Mouse (Mus musculus) neural tube, embryonic 13.5 days (tissue): ENCODE results near the gene Kcnab3. TPM values are rescaled to one million over a fixed set of nuclear protein-coding genes. Genes with fewer than 3 reads are reported as not detected.

Experiments used
- ATAC-seq: fragments of 200-750 bp; cut with Nextera tagmentation; 2 replicates; pipeline ENCODE4 v1.8.0; 2017; ENCODE audit warnings: low read depth, mild to moderate bottlenecking, moderate TSS enrichment, moderate library complexity
- H3K27ac ChIP-seq: fragments of 300-500 bp; sonication (generic); replicated peaks from 2 replicates; pipeline ENCODE4 v1.5.1; 2015; ENCODE audit warnings: moderate library complexity, mild to moderate bottlenecking, inconsistent platforms
- H3K27me3 ChIP-seq: fragments of 300-500 bp; sonication (generic); 2 replicates; pipeline ENCODE4 v1.6.1; 2015; ENCODE audit warnings: mild to moderate bottlenecking, inconsistent platforms
- H3K36me3 ChIP-seq: fragments of 300-500 bp; sonication (generic); 2 replicates; pipeline ENCODE4 v1.6.1; 2015; ENCODE audit warnings: mild to moderate bottlenecking, inconsistent platforms
- H3K4me1 ChIP-seq: fragments of 300-500 bp; sonication (generic); replicated peaks from 2 replicates; pipeline ENCODE4 v1.6.1; 2015; ENCODE audit warnings: inconsistent platforms
- H3K4me2 ChIP-seq: fragments of 300-500 bp; sonication (generic); 2 replicates; pipeline ENCODE4 v1.6.1; 2015; ENCODE audit warnings: inconsistent platforms, mild to moderate bottlenecking, moderate library complexity
- H3K4me3 ChIP-seq: fragments of 300-500 bp; sonication (generic); 2 replicates; pipeline ENCODE4 v1.5.1; 2015; ENCODE audit warnings: mild to moderate bottlenecking, inconsistent platforms
- H3K9ac ChIP-seq: fragments of 300-500 bp; sonication (generic); 2 replicates; pipeline ENCODE4 v1.6.1; 2015; ENCODE audit warnings: moderate library complexity, mild to moderate bottlenecking, inconsistent platforms
- H3K9me3 ChIP-seq: fragments of 300-500 bp; sonication (generic); 2 replicates; pipeline ENCODE4 v1.6.1; 2016; ENCODE audit warnings: inconsistent platforms
- WGBS: fragments of 180-500 bp; shearing (Covaris S2); methylation state at CpG from one replicate; pipeline ENCODE4 v1.1.7; 2015; 5-methylcytosine and 5-hydroxymethylcytosine counted together
- polyA plus RNA-seq: library from polyadenylated mRNA; unstranded; fragments of >200 nt; fragmentation: Nextera tagmentation; extraction: Ambion mirVana; gene quantifications from 2 replicates; pipeline ENCODE4 v1.2.1, GENCODE M21; 2015

Gene Kcnab3
- polyA plus RNA-seq, 1 experiment from 2014 or later, result 5.7 TPM

- Histone ChIP-seq H3K27ac (peak overlapping the region; percentile 100), H3K36me3 (peaks cover 32% of the 10 kb centered on the region), H3K9ac (peak overlapping the region; percentile 100), H3K4me1 (peaks cover 58% of the 10 kb centered on the region), H3K4me2 (peak overlapping the region; percentile 97), H3K4me3 (peak overlapping the region; percentile 93), H3K27me3 (no peaks in the 10 kb centered on the region), H3K9me3 (no peaks in the 10 kb centered on the region)
- peak; percentile 88 for ATAC-seq
- under 1% methylated on average over 26 of the region's 26 CpGs for WGBS
Measured at GRCm38 (mm10) chr11:69366157-69366854, 40.2 kb downstream of the Kcnab3 start.

DNA sequence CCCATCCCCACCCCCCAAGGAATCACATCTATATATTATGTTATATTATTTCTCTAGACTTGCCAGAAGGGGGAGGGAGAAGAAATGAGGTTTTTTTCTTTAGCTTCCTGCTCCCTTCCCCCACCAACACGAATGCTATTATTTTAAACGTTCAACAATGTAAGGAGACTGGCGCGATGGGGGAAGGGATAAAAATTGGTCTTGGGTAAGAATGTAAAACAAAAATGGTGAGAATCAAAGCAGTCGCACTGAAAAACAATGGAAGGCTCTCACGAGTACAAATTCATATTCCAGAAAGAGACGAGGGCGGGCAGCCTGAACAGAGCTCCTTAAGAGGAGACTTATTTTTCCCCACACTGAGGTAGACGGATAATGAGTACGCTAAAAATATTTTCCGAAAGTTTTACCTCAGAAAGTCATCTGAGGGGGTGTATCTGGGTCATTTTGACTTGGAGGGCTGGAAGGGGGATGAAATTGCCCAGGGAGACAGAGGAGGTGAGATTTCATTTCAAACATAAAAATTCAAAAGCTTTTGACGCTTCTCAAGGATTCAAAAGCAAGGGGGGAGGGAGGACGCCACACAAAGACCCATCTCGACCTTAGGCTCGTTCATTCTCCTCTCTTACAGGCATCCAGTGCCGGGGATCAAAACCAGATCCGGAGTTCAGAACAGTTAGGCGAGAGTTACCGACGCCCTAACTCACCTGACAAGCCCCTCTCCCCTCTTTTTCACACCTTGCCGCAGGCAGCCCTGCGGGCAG, 41.0 kb downstream of the Kcnab3 start:
- H3K4me2 ChIP-seq, result peak overlapping the region; percentile 97

GRCm38 (mm10) chr11:69367616-69368355, 41.7 kb downstream of the Kcnab3 start:
- peak overlapping the region; percentile 93 for H3K4me3 ChIP-seq
- peak overlapping the region; percentile 100 for H3K27ac ChIP-seq
- peak overlapping the region; percentile 100 for H3K9ac ChIP-seq
- H3K9me3 ChIP-seq, result no peaks in the 10 kb centered on the region
- H3K4me2 ChIP-seq, result peak overlapping the region; percentile 97
- no peaks in the 10 kb centered on the region for H3K27me3 ChIP-seq
- ATAC-seq, result no peak
- WGBS, result 2% methylated on average over 22 of the region's 22 CpGs
- peaks cover 72% of the 10 kb centered on the region for H3K4me1 ChIP-seq
- H3K36me3 ChIP-seq, result peaks cover 21% of the 10 kb centered on the region

More for the DNA sequence above, 41.0 kb downstream of the Kcnab3 start:
- Histone ChIP-seq H3K4me3 (peak overlapping the region; percentile 93), H3K4me1 (peaks cover 65% of the 10 kb centered on the region), H3K27me3 (no peaks in the 10 kb centered on the region), H3K36me3 (peaks cover 24% of the 10 kb centered on the region), H3K9me3 (no peaks in the 10 kb centered on the region), H3K27ac (peak overlapping the region; percentile 100), H3K9ac (peak overlapping the region; percentile 100)
- WGBS, result under 1% methylated on average over 22 of the region's 22 CpGs
- no peak for ATAC-seq

- ATAC-seq, result no peak; the same call in 1 of the 2 replicates
- H3K4me1 ChIP-seq, result peaks cover 70% of the 10 kb centered on the region
- H3K27ac ChIP-seq, result peak overlapping the region; percentile 100
- peaks cover 19% of the 10 kb centered on the region for H3K36me3 ChIP-seq
- peak overlapping the region; percentile 97 for H3K4me2 ChIP-seq
- H3K4me3 ChIP-seq, result peak overlapping the region; percentile 93
- H3K9ac ChIP-seq, result peak overlapping the region; percentile 100
- H3K9me3 ChIP-seq, result no peaks in the 10 kb centered on the region
- no peaks in the 10 kb centered on the region for H3K27me3 ChIP-seq
- under 1% methylated on average over 66 of the region's 106 CpGs for whole genome bisulfite sequencing
Measured at GRCm38 (mm10) chr11:69368356-69369214, 42.5 kb downstream of the Kcnab3 start.

DNA sequence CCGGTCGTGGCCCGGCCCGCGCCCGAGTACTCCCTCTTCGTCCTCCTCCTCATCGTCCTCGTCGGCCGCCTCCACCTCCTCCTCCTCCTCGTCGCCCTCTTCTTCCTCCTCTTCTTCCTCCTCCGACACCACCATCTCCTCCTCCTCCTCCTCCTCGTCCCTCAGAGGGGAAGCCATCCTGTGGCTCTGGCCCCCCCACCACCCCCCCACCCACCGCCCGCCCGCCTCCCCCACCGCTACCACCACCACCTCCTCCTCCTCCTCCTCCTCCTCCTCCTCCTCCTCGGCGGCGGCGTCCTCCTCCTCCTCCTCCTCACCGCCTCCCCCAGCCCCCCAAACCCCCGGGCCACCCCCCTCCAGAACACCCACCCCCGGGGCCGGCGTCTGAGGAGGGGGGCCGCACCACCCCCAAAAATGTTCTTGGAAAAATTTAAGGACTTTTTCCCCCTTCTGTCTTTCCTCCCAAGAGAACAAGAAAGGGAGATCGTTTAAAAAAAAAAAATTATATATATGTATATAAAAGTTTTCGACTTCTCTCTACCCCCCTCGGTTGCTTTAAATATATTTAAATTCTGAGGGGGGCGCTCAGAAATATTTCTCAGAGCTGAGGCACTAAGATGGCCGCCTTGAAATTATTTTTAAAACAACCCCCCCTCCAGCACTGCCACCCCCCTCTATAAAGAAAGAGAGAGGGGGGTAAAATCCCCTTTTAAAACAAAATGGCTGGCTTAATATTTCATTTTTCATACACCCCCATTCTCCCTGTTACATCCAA, 43.3 kb downstream of the Kcnab3 start, which contains the start of gene Chd3:
Gene Chd3, minus strand, starts transcription at position 192 of the 775 bp plus-strand sequence.
- WGBS, result under 1% methylated on average over 23 of the region's 34 CpGs
- Histone ChIP-seq H3K4me2 (peak within 1 kb of the TSS; percentile 97), H3K9me3 (no peaks in the 10 kb centered on the region), H3K27ac (peak within 1 kb of the TSS; percentile 100), H3K4me3 (peak within 1 kb of the TSS; percentile 93), H3K9ac (peak within 1 kb of the TSS; percentile 100), H3K4me1 (peaks cover 62% of the 10 kb centered on the region), H3K36me3 (0 out of 2 replicates have a peak, but pooled peaks cover 17% of the 10 kb centered on the region), H3K27me3 (no peaks in the 10 kb centered on the region)
- ATAC-seq, result no peak

- Histone ChIP-seq H3K36me3 (0 out of 2 replicates have a peak, but pooled peaks cover 16% of the 10 kb centered on the region), H3K27me3 (no peaks in the 10 kb centered on the region), H3K9ac (peak overlapping the region; percentile 100), H3K4me1 (peaks cover 54% of the 10 kb centered on the region), H3K4me3 (peak overlapping the region; percentile 93), H3K9me3 (no peaks in the 10 kb centered on the region), H3K4me2 (peak overlapping the region; percentile 97), H3K27ac (peak overlapping the region; percentile 100)
- no peak for ATAC-seq
- WGBS, result 13% methylated on average over 2 of the region's 2 CpGs
Measured at GRCm38 (mm10) chr11:69369990-69370816, 44.1 kb downstream of the Kcnab3 start.

DNA sequence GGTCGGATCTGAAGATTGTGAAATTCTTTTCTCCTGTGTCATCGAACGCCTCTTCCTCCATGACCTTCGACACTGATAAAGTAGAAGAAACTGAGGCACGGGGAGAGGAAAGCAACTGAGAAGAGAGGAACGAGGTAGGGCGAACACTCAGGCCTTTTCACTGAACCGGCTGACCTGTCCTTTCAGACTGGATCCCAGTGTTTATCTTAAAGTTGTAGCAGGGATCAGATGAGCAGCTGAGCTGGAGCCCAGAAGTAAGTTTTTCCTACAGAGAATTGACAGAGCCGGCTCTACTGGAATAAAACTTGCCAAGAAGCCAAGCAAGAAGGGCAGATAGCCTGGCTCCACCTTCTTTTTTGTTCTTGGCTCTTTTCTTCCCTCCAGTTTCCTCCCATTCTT, 44.8 kb downstream of the Kcnab3 start:
- 0 out of 2 replicates have a peak, but pooled peaks cover 20% of the 10 kb centered on the region for H3K36me3 ChIP-seq
- peak overlapping the region; percentile 14 for H3K4me3 ChIP-seq
- ATAC-seq, result no peak
- 6% methylated on average over 9 of the region's 9 CpGs for WGBS
- no peaks in the 10 kb centered on the region for H3K27me3 ChIP-seq
- peaks cover 48% of the 10 kb centered on the region for H3K4me1 ChIP-seq
- H3K9me3 ChIP-seq, result no peaks in the 10 kb centered on the region
- H3K4me2 ChIP-seq, result peak overlapping the region; percentile 46
- H3K9ac ChIP-seq, result peak overlapping the region; percentile 53
- H3K27ac ChIP-seq, result peak overlapping the region; percentile 81

GRCm38 (mm10) chr11:69371601-69372000, 45.5 kb downstream of the Kcnab3 start:
- Histone ChIP-seq H3K27ac (peak overlapping the region; percentile 81), H3K4me1 (peaks cover 43% of the 10 kb centered on the region), H3K9ac (peak overlapping the region; percentile 53), H3K9me3 (no peaks in the 10 kb centered on the region), H3K36me3 (0 out of 2 replicates have a peak, but pooled peaks cover 20% of the 10 kb centered on the region), H3K4me3 (peak overlapping the region; percentile 2; the same call in 1 of the 2 replicates), H3K27me3 (no peaks in the 10 kb centered on the region), H3K4me2 (peak overlapping the region; percentile 46)
- 15% methylated on average over 12 of the region's 12 CpGs for WGBS
- ATAC-seq, result no peak

DNA sequence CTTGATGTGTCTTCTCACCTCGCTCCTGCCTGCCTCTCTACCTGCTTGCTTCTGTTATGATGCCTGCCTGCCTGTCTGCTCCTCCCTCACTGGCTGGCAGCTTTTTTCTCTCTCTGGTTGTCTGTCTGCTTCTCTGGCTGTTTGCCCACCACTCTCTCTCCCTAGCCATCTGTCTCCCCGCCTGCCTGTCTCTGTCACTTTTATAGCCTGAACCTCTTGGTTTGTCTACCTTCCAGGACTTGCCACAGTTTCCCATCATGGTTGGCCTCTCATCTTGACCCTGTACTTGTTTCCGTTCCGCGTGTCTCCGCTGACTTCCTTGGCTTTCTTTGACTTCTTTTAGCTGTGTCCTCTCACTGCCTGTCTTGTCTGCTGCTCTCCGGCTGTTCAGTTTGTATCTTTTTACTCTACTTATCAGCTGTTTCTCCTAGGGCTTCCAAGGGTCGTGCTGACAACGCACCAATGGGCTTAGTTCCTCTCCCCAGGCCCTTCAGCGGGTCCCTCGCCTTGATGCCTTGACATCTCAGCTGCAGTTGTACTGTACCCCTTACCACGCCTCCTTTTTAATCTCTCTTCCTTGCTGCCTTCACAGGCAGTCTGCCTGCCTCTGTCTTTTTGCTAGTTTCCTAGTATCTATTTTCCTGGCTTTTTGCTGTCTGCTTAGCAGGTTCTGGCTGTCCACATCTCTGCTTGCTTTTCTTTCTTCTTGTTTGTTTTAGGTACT, 46.2 kb downstream of the Kcnab3 start:
- Histone ChIP-seq H3K4me1 (peaks cover 38% of the 10 kb centered on the region), H3K9ac (peak overlapping the region; percentile 18), H3K36me3 (0 out of 2 replicates have a peak, but pooled peaks cover 20% of the 10 kb centered on the region), H3K9me3 (no peaks in the 10 kb centered on the region), H3K27ac (peak overlapping the region; percentile 81), H3K4me2 (peak overlapping the region; percentile 46), H3K27me3 (no peaks in the 10 kb centered on the region), H3K4me3 (no peak overlapping the region)
- 27% methylated on average over 12 of the region's 12 CpGs for WGBS
- ATAC-seq, result 0 out of 2 replicates have a peak, but pooled peaks have one; percentile 9
